Mouse (Mus musculus): ENCODE results near the gene Rita1. TPM values are rescaled to one million over a fixed set of nuclear protein-coding genes. Genes with fewer than 3 reads are reported as not detected.

Gene Rita1
- polyA plus RNA-seq, 1 experiment from 2014 or later: 13.5 TPM

- Histone ChIP-seq H3K27ac (replicated peaks; ENCODE audit: low read depth, low read length) (no peak overlapping the region), H3K4me2 (ENCODE audit: low read depth, severe bottlenecking) (no peak overlapping the region), H3K9ac (ENCODE audit: low read length) (no peak overlapping the region), H3K27me3 (ENCODE audit: control insufficient read depth, insufficient read depth, low read length) (no peaks in the 10 kb centered on the region), H3K36me3 (ENCODE audit: control insufficient read depth, insufficient read depth, low read length) (peaks cover 4% of the 10 kb centered on the region; the same call in 1 of the 2 replicates), H3K4me1 (ENCODE audit: control insufficient read depth, insufficient read depth, low read length) (no peaks in the 10 kb centered on the region), H3K9me3 (ENCODE audit: control insufficient read depth, low read length) (no peaks in the 10 kb centered on the region), H3K4me3 (ENCODE audit: low read depth, low read length) (no peak overlapping the region)
- no peak for ATAC-seq (ENCODE audit: insufficient number of reproducible peaks, low FRiP score, low TSS enrichment, low read depth)
- 88% methylated on average over 5 of the region's 5 CpGs for WGBS
- DNase-seq (ENCODE audit: low spot score): no peak
Observed at GRCm38 (mm10) chr5:120550137-120550536, 62.3 kb downstream of the Rita1 start.

GRCm38 (mm10) chr5:120548236-120548850 lies 64.0 kb downstream of the Rita1 start:
- Histone ChIP-seq H3K27ac (replicated peaks; ENCODE audit: low read depth, low read length) (no peak overlapping the region), H3K27me3 (ENCODE audit: control insufficient read depth, insufficient read depth, low read length) (no peaks in the 10 kb centered on the region), H3K9ac (ENCODE audit: low read length) (no peak overlapping the region), H3K36me3 (ENCODE audit: control insufficient read depth, insufficient read depth, low read length) (no peaks in the 10 kb centered on the region; the same call in 1 of the 2 replicates), H3K4me2 (ENCODE audit: low read depth, severe bottlenecking) (no peak overlapping the region), H3K9me3 (ENCODE audit: control insufficient read depth, low read length) (no peaks in the 10 kb centered on the region), H3K4me1 (ENCODE audit: control insufficient read depth, insufficient read depth, low read length) (no peaks in the 10 kb centered on the region), H3K4me3 (ENCODE audit: low read depth, low read length) (no peak overlapping the region)
- DNase-seq (ENCODE audit: low spot score) (no peak), ATAC-seq (ENCODE audit: insufficient number of reproducible peaks, low FRiP score, low TSS enrichment, low read depth) (no peak)
- WGBS: 64% methylated on average over 11 of the region's 11 CpGs

Other genes starting within 250 kb of the Rita1 start
- not detected in 2 replicates for gene Lhx5, start 180.9 kb downstream of the Rita1 start, polyA plus RNA-seq (2014; fragmentation: Nextera tagmentation; extraction: Ambion mirVana)
- gene Sdsl, start 139.8 kb downstream of the Rita1 start, polyA plus RNA-seq (2014; fragmentation: Nextera tagmentation; extraction: Ambion mirVana): 4.0 and 4.2 TPM in 2 replicates
- not detected in 2 replicates for gene Sds, start 136.1 kb downstream of the Rita1 start, polyA plus RNA-seq (2014; fragmentation: Nextera tagmentation; extraction: Ambion mirVana)
- gene Plbd2, start 109.0 kb downstream of the Rita1 start, polyA plus RNA-seq (2014; fragmentation: Nextera tagmentation; extraction: Ambion mirVana): 29.2 and 29.8 TPM in 2 replicates
- gene Slc8b1, start 101.4 kb downstream of the Rita1 start, polyA plus RNA-seq (2014; fragmentation: Nextera tagmentation; extraction: Ambion mirVana): 1.6 and 2.7 TPM in 2 replicates
- 13.9 and 15.2 TPM in 2 replicates for gene Tpcn1, start 23.9 kb downstream of the Rita1 start, polyA plus RNA-seq (2014; fragmentation: Nextera tagmentation; extraction: Ambion mirVana)
- gene Iqcd, start 23.6 kb downstream of the Rita1 start, polyA plus RNA-seq (2014; fragmentation: Nextera tagmentation; extraction: Ambion mirVana): 0.27 and 0.40 TPM in 2 replicates
- 33.1 and 33.5 TPM in 2 replicates for gene Ddx54, start 150 bp upstream of the Rita1 start, polyA plus RNA-seq (2014; fragmentation: Nextera tagmentation; extraction: Ambion mirVana)
- not detected in 2 replicates for gene Cfap73, start 21.6 kb upstream of the Rita1 start, polyA plus RNA-seq (2014; fragmentation: Nextera tagmentation; extraction: Ambion mirVana)
- gene Rasal1, start 36.2 kb upstream of the Rita1 start, polyA plus RNA-seq (2014; fragmentation: Nextera tagmentation; extraction: Ambion mirVana): 0.16 and 0.48 TPM in 2 replicates
- gene Dtx1, start 99.3 kb upstream of the Rita1 start, polyA plus RNA-seq (2014; fragmentation: Nextera tagmentation; extraction: Ambion mirVana): 3.0 and 3.5 TPM in 2 replicates
- 0.12 TPM in 1 of 2 replicates, not detected in the other for gene Oas2, start 137.3 kb upstream of the Rita1 start, polyA plus RNA-seq (2014; fragmentation: Nextera tagmentation; extraction: Ambion mirVana)
- gene Oas3, start 165.1 kb upstream of the Rita1 start, polyA plus RNA-seq (2014; fragmentation: Nextera tagmentation; extraction: Ambion mirVana): 0.03 TPM in 1 of 2 replicates, not detected in the other
- gene Oas1e, start 182.9 kb upstream of the Rita1 start, polyA plus RNA-seq (2014; fragmentation: Nextera tagmentation; extraction: Ambion mirVana): not detected in 2 replicates
- gene Oas1c, start 199.9 kb upstream of the Rita1 start, polyA plus RNA-seq (2014; fragmentation: Nextera tagmentation; extraction: Ambion mirVana): 0.28 and 0.41 TPM in 2 replicates
- not detected in 2 replicates for gene Oas1f, start 234.8 kb upstream of the Rita1 start, polyA plus RNA-seq (2014; fragmentation: Nextera tagmentation; extraction: Ambion mirVana)
- not detected in 2 replicates for gene Oas1h, start 248.8 kb upstream of the Rita1 start, polyA plus RNA-seq (2014; fragmentation: Nextera tagmentation; extraction: Ambion mirVana)